Mouse (Mus musculus) intestine, embryonic 15.5 days (tissue): Measurements from ENCODE around the gene Lhpp. TPM values are rescaled to one million over a fixed set of nuclear protein-coding genes. Genes with fewer than 3 reads are reported as not detected.
A peak's percentile ranks its signal among the peaks of the same experiment; 100 is the strongest.
"Not testable (repeated sequence)": the region's sequence is repeated elsewhere in the genome, so short reads cannot be mapped to it uniquely, and the experiment has no call there.

ENCODE experiments used
- ATAC-seq: fragments of 200-750 bp; cut with Nextera tagmentation; 2 replicates; pipeline ENCODE4 v1.8.0; 2017; ENCODE audit warnings: moderate TSS enrichment, moderate library complexity
- H3K27ac ChIP-seq: fragments of 300-500 bp; sonication (generic); 2 replicates; pipeline ENCODE4 v1.5.1; 2015; ENCODE audit warnings: mild to moderate bottlenecking, inconsistent platforms
- H3K27me3 ChIP-seq: fragments of 300-500 bp; sonication (generic); replicated peaks from 2 replicates; pipeline ENCODE4 v1.6.1; 2015; ENCODE audit warnings: inconsistent platforms
- H3K36me3 ChIP-seq: fragments of 300-500 bp; sonication (generic); 2 replicates; pipeline ENCODE4 v1.6.1; 2015; ENCODE audit warnings: inconsistent platforms
- H3K4me1 ChIP-seq: fragments of 300-500 bp; sonication (generic); replicated peaks from 2 replicates; pipeline ENCODE4 v1.6.1; 2015; ENCODE audit warnings: inconsistent platforms
- H3K4me2 ChIP-seq: fragments of 300-500 bp; sonication (generic); replicated peaks from 2 replicates; pipeline ENCODE4 v1.6.1; 2015; ENCODE audit warnings: mild to moderate bottlenecking, inconsistent platforms
- H3K4me3 ChIP-seq: fragments of 300-500 bp; sonication (generic); replicated peaks from 2 replicates; pipeline ENCODE4 v1.5.1; 2015; ENCODE audit warnings: inconsistent platforms
- H3K9ac ChIP-seq: fragments of 300-500 bp; sonication (generic); 2 replicates; pipeline ENCODE4 v1.6.1; 2015; ENCODE audit warnings: inconsistent platforms
- H3K9me3 ChIP-seq: fragments of 300-500 bp; sonication (generic); 2 replicates; pipeline ENCODE4 v1.6.1; 2016; ENCODE audit warnings: inconsistent platforms
- WGBS: fragments of 180-500 bp; shearing (Covaris S2); methylation state at CpG from one replicate; pipeline ENCODE4 v1.1.7; 2015; 5-methylcytosine and 5-hydroxymethylcytosine counted together
- polyA plus RNA-seq: library from polyadenylated mRNA; unstranded; fragments of >200 nt; fragmentation: Nextera tagmentation; extraction: Ambion mirVana; gene quantifications from 2 replicates; pipeline ENCODE4 v1.2.1, GENCODE M21; 2015

Gene Lhpp
- polyA plus RNA-seq, 1 experiment from 2014 or later, result 40.4 TPM

DNA sequence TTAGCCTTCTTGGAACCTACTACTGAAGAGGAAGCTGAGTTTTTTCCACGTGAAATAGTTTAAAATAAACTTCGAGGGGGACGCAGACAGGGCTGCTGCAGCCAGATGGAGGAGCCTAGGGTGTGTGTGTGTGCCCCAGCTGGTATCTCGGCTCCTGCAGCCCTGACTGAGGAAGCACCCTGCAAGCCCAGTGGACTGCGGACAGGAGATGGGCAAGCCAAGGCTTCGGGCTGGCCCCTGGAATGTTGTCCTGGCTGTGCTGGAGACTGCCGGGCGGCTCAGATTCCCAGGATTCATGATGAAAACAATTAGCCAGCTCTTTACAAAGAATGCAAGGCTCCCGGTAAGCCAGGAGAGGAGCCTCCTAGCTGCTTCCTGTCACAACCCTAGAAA lies 47.6 kb downstream of the Lhpp start:
- Histone ChIP-seq H3K27me3 (no peaks in the 10 kb centered on the region), H3K9me3 (no peaks in the 10 kb centered on the region), H3K4me1 (peaks cover 41% of the 10 kb centered on the region), H3K36me3 (no peaks in the 10 kb centered on the region), H3K9ac (no peak overlapping the region), H3K4me2 (peak overlapping the region; percentile 33), H3K27ac (peak overlapping the region; percentile 73), H3K4me3 (no peak overlapping the region)
- ATAC-seq, result no peak
- WGBS, result 24% methylated on average over 9 of the region's 9 CpGs

DNA sequence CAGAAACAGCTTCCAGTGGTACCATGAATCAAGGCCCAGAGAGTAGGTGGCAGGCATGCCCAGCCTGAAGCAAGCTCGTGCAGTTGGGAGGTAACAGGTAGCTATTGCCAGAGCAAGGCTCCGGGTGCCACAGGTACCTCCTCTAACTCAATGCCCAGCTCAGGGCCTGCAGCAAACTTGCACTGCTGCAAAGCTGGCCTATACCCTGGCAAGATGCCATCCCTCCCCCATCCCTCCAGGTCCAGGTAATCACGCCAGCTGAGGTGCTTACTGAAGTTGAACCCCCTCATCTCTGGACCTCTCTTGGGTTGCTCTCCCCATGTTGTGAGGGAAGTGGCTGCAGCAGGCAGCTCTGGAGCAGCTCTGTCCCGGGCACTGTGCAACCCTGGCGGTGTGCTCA lies 48.2 kb downstream of the Lhpp start:
- H3K4me3 ChIP-seq, result no peak overlapping the region
- H3K9me3 ChIP-seq, result no peaks in the 10 kb centered on the region
- ATAC-seq, result no peak
- H3K27ac ChIP-seq, result peak overlapping the region; percentile 73
- no peaks in the 10 kb centered on the region for H3K27me3 ChIP-seq
- H3K9ac ChIP-seq, result no peak overlapping the region
- H3K36me3 ChIP-seq, result no peaks in the 10 kb centered on the region
- H3K4me2 ChIP-seq, result no peak overlapping the region
- H3K4me1 ChIP-seq, result peaks cover 41% of the 10 kb centered on the region
- 71% methylated on average over 5 of the region's 5 CpGs for WGBS

DNA sequence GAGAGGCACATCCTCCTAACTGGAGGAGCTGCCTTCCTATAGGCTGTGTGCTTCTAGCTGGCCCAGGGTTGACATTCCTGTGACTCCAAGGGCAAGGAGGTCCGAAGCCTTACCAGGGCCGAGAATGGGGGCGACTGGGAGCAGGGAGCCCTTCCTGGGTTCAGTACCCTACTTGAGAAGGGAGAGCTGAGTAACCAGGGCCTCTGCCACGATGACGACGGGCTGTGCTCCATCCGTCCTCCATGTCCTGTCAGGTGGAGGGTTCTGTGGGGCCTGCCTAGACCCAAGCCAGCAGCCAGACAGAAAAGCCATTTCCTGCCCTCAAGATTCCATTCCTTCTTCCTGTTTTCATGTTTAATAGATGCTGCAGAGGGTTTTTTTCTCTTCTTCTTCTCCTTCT lies 49.2 kb downstream of the Lhpp start:
- WGBS, result 38% methylated on average over 7 of the region's 7 CpGs
- no peak for ATAC-seq
- no peaks in the 10 kb centered on the region for H3K9me3 ChIP-seq
- H3K4me3 ChIP-seq, result no peak overlapping the region
- H3K27me3 ChIP-seq, result no peaks in the 10 kb centered on the region
- H3K36me3 ChIP-seq, result no peaks in the 10 kb centered on the region
- H3K4me1 ChIP-seq, result peaks cover 41% of the 10 kb centered on the region
- no peak overlapping the region for H3K4me2 ChIP-seq
- no peak overlapping the region for H3K9ac ChIP-seq
- H3K27ac ChIP-seq, result peak overlapping the region; percentile 42; the same call in 1 of the 2 replicates

DNA sequence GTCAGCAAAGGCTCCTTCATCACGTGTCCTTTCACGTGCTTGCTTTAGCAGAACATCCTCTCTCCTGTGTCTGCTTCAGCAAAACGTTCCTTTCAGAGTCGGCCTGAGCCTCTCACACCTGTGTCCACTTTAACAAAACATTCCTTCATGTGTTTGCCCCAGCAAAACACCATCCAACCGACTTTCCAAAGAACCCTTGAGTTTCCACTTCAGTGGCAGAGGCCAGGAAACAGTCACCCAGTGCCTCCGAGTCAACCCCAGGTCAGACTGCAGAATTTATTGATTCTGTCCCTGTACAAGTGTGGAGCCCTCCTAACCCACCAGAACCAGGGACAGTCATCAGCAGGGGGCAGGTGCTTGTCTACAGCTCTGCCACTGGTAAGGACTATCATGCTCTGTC lies 52.4 kb downstream of the Lhpp start:
- WGBS, result 65% methylated on average over 6 of the region's 6 CpGs
- not testable (repeated sequence) for H3K9ac ChIP-seq, H3K4me3 ChIP-seq, H3K27ac ChIP-seq, H3K9me3 ChIP-seq, ATAC-seq, H3K4me2 ChIP-seq, H3K36me3 ChIP-seq, H3K27me3 ChIP-seq
- peaks cover 31% of the 10 kb centered on the region for H3K4me1 ChIP-seq

DNA sequence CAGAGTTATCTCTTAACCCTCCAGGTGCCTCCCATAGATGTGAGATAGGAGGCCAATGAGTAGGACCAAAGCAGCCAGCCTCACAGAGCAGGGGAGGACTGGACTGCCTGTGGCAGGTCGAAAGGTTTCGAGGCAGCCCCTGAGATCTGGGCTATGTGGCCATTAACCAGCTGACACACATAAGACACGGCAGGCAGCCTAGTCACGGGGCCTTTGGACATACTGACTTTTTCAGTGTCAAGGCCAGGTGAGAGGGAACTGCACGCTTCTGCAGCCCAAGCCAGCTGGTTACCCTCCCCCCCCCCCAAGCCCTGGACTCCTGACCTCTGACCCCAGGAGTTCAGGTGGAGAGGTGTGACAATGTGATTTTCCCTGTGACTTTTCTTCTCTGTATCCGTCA lies 54.4 kb downstream of the Lhpp start:
- Histone ChIP-seq H3K36me3 (no peaks in the 10 kb centered on the region), H3K4me2 (no peak overlapping the region), H3K27ac (no peak overlapping the region), H3K9me3 (no peaks in the 10 kb centered on the region), H3K4me3 (no peak overlapping the region), H3K9ac (no peak overlapping the region), H3K4me1 (peaks cover 14% of the 10 kb centered on the region), H3K27me3 (no peaks in the 10 kb centered on the region)
- 78% methylated on average over 6 of the region's 6 CpGs for WGBS
- ATAC-seq, result no peak

DNA sequence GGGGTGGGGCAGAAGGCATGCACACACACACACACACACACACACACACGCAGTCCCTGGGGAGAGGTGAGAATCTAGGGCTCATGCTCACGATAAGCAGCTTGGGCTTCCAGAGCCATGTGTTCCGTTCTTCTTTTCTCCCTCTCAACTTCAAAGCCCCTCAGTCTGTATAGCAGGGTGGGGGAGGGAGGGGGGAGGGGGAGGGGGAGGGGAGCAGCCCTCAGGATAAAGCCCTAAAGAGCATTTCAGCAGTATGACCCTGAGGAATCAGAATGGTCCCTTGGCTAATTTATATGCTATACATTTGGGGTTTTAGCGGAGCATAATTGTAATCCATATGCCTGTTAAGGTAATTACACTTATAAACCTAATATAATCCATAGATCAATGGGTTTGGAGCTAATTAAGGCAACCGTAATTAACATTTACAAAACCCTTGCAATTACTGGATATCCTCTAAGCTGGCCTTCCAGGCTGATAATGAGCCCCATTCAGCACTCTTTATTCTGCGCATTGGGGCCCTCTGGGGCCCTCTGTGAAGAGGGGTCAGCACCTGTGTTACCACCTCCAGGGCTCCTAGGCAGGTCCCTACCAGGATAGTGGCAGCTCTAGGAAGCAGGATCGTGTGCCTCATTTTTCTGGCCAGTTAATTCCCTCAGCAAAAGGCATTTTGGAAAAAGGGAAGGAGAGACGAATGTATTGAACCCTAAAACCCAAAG lies 55.4 kb downstream of the Lhpp start:
- no peak overlapping the region for H3K27ac ChIP-seq
- no peaks in the 10 kb centered on the region for H3K36me3 ChIP-seq
- no peaks in the 10 kb centered on the region for H3K27me3 ChIP-seq
- H3K4me1 ChIP-seq, result peaks cover 6% of the 10 kb centered on the region
- H3K9me3 ChIP-seq, result no peaks in the 10 kb centered on the region
- no peak overlapping the region for H3K4me3 ChIP-seq
- H3K9ac ChIP-seq, result no peak overlapping the region
- H3K4me2 ChIP-seq, result no peak overlapping the region
- ATAC-seq, result no peak
- 66% methylated on average over 8 of the region's 8 CpGs for WGBS

DNA sequence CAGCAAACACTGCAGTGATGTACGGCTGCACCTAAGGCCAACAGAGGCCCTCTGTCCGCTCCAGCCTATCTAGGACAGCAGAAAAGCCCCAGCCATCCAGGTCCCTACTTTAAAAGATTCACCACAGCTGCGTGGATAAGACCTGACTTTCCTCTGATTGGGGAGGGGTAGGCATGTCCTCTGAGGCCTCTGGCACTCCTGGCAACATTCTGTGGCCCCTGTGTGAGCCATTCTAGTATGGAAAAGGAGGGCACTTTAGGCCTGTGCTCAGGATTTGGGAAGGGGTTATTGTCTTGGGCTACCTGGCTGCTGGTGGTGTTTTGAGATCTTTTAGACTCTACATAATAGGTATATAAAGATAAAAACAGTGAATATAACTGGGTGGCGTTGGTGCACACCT lies 56.1 kb downstream of the Lhpp start:
- H3K27ac ChIP-seq, result no peak overlapping the region
- no peak overlapping the region for H3K9ac ChIP-seq
- no peaks in the 10 kb centered on the region for H3K36me3 ChIP-seq
- 0 out of 2 replicates have a peak, but pooled peaks cover under 1% of the 10 kb centered on the region for H3K4me1 ChIP-seq
- no peaks in the 10 kb centered on the region for H3K9me3 ChIP-seq
- no peak overlapping the region for H3K4me2 ChIP-seq
- 72% methylated on average over 4 of the region's 4 CpGs for WGBS
- H3K4me3 ChIP-seq, result no peak overlapping the region
- no peaks in the 10 kb centered on the region for H3K27me3 ChIP-seq
- ATAC-seq, result no peak

DNA sequence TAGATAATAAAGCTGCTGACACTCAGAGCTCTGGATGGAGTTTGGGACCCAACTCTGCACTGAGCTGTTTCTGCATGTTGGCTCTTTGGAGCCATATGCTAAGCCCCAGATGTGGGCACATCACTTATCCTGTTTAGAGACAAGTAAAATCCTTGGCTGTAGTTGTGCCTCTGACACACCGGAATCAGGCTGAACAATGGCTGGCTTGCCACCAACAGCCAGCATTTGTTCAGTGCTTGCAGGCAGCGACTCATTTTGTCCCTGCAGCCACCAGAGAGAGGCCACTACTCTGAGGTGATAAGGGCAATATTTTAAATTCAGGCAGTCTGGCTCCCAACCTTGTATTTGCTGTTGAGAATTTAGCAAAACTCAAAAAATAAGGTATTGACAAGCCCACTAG lies 58.2 kb downstream of the Lhpp start:
- no peak for ATAC-seq
- 67% methylated on average over 2 of the region's 2 CpGs for WGBS
- H3K27ac ChIP-seq, result no peak overlapping the region

DNA sequence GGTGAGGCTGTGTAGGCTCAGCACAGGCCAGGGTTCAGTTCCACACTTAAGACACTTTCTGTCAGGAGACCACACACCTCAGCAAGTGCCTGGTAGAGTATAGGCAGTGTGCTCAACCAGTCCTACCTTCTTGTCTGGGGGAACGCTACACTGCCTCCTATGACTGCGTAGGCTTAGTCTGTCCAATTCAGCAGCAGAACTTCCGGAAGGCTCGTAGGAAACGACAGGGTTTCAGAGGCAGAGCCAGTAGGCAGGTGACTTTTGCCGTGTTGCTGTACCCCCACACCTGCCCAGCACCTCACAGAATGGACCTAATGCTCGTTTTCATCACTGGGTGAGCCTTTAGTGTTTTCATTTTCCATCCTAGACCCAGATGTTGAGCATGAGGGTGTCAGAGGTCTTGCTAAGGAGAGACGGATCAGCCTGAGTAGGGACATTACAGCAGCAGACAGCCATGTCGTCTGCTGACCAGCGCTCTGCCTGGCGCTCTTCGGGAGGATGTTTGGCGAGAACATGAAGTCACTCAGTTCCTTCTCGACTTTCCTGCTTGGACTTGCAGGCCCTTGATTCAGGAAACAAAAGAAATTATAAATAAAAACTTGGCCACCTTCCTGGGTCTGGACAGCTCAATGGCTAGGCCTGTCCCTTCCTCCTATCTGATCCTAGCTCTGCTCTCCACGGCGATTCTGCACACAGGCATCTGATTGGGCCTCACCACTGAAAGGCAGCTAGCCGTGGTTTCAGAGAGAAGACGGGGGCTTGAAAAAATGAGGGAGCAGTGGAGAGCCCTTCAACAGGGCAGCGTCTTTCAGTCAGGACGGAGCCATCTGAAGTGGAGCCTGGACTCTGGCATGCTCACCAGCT lies 59.8 kb downstream of the Lhpp start:
- Histone ChIP-seq H3K27me3 (no peaks in the 10 kb centered on the region), H3K36me3 (no peaks in the 10 kb centered on the region), H3K27ac (no peak overlapping the region), H3K4me3 (no peak overlapping the region), H3K9ac (no peak overlapping the region), H3K9me3 (no peaks in the 10 kb centered on the region), H3K4me1 (peaks cover 14% of the 10 kb centered on the region; the same call in 1 of the 2 replicates), H3K4me2 (no peak overlapping the region)
- 81% methylated on average over 20 of the region's 20 CpGs for WGBS
- no peak for ATAC-seq

More for the DNA sequence above, 58.2 kb downstream of the Lhpp start:
- H3K4me3 ChIP-seq, result no peak overlapping the region
- no peak overlapping the region for H3K9ac ChIP-seq
- H3K27me3 ChIP-seq, result no peaks in the 10 kb centered on the region
- no peak overlapping the region for H3K4me2 ChIP-seq
- no peaks in the 10 kb centered on the region for H3K36me3 ChIP-seq
- H3K4me1 ChIP-seq, result peaks cover 6% of the 10 kb centered on the region; the same call in 1 of the 2 replicates
- H3K9me3 ChIP-seq, result no peaks in the 10 kb centered on the region

DNA sequence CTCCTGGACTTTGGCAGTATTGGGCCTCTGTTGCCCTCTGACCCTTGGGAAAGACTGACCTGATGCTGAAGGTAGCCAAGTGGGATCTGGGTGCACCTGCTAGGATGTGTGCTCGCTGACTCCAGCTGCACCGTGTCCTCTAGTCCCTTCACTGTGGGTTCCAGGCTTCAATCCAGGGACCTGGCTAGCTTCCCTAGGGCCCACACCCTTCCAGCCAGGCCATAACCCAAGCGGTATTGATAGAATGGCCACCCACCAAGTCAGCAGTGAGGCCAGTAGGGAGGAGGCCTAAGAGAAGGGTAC lies 60.4 kb downstream of the Lhpp start:
- Histone ChIP-seq H3K4me1 (peaks cover 14% of the 10 kb centered on the region; the same call in 1 of the 2 replicates), H3K27ac (no peak overlapping the region), H3K4me2 (no peak overlapping the region), H3K9me3 (no peaks in the 10 kb centered on the region), H3K9ac (no peak overlapping the region), H3K27me3 (no peaks in the 10 kb centered on the region), H3K36me3 (no peaks in the 10 kb centered on the region), H3K4me3 (no peak overlapping the region)
- ATAC-seq, result no peak
- 89% methylated on average over 3 of the region's 3 CpGs for WGBS

DNA sequence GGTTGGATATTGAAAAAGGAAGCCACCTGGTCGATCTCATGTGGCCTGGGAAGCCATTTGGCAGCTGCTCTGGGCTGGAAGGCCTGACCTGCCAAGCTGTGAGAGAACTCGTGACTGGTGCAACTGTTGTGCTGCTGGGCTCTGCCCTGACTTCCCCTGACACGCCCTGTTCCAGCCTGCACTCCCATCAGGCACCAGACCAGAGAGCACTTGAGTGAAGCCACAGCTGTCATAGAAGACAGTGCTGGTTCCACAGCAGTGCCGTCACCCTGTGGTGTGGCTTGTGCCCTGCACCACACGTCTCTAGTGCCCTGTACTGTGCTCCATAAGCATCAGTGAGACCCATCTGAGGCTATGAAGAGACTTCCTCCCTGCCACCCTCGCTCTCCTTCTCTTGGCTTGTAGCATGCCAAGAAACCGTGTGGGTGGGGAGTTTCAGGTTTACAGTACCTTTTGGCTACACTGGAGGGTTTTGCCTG lies 62.1 kb downstream of the Lhpp start:
- H3K27ac ChIP-seq, result no peak overlapping the region
- ATAC-seq, result peak; percentile 63
- peaks cover 14% of the 10 kb centered on the region; the same call in 1 of the 2 replicates for H3K4me1 ChIP-seq
- 54% methylated on average over 7 of the region's 7 CpGs for WGBS
- no peaks in the 10 kb centered on the region for H3K9me3 ChIP-seq
- H3K9ac ChIP-seq, result no peak overlapping the region
- H3K36me3 ChIP-seq, result no peaks in the 10 kb centered on the region
- no peaks in the 10 kb centered on the region for H3K27me3 ChIP-seq
- H3K4me3 ChIP-seq, result no peak overlapping the region
- H3K4me2 ChIP-seq, result no peak overlapping the region

DNA sequence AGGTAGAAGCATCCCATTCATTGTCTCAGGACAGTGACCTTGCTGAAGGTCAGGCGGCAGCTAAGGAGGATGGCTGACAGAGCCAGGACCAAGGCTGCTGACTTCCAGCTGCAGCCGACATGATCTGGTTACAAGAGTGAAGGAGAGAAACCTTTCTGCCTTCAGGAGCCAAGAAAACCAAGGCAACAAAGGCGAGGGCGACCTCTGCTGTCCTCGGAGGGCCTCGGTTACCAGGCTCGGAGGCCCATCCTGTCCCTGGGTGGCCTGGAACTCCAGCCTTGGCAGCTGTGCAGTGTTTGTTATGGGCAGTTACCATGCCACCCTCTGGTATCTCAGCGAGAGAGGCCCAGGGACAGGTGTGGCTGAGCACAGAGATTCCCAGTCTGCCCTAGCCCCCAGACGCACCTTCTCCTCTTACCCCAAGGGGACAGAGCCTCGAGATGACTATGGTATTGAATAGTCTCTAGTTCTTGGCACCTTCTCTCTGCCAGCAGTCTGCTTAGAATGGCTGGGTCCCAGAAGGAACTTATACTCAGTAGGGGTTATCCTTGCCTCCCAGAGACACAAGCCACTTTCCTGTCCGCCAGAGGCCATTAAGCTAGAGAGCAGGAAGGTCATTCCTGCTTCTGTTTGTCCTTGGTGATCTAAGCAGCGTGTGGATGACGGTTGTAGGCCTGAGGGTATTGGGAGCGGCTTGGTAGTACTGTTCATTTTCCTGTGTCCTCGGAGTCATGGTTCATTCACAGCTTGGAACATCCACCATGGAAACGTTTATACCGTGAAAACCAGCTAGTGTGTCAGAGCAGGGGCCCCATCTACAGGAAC lies 63.7 kb downstream of the Lhpp start:
- Histone ChIP-seq H3K4me3 (no peak overlapping the region), H3K9me3 (no peaks in the 10 kb centered on the region), H3K27ac (peak overlapping the region; percentile 28; the same call in 1 of the 2 replicates), H3K36me3 (no peaks in the 10 kb centered on the region), H3K4me1 (peaks cover 14% of the 10 kb centered on the region; the same call in 1 of the 2 replicates), H3K27me3 (no peaks in the 10 kb centered on the region), H3K9ac (peak overlapping the region; percentile 18; the same call in 1 of the 2 replicates), H3K4me2 (no peak overlapping the region)
- WGBS, result 50% methylated on average over 17 of the region's 17 CpGs
- peak; percentile 74 for ATAC-seq
